Mouse (Mus musculus) stomach, embryonic 16.5 days (tissue): ENCODE data around the gene Mast4. TPM values are rescaled to one million over a fixed set of nuclear protein-coding genes. Genes with fewer than 3 reads are reported as not detected.
A peak's percentile ranks its signal among the peaks of the same experiment; 100 is the strongest.

Source experiments
- ATAC-seq: fragments of 200-750 bp; cut with Nextera tagmentation; 2 replicates; pipeline ENCODE4 v1.8.0; 2017; ENCODE audit warnings: moderate number of reproducible peaks, moderate TSS enrichment; ENCODE audit not compliant: insufficient read depth, low FRiP score
- H3K27ac ChIP-seq: fragments of 300-500 bp; sonication (generic); 2 replicates; pipeline ENCODE4 v1.5.1; 2014; ENCODE audit warnings: low read length
- H3K27me3 ChIP-seq: fragments of 300-500 bp; sonication (generic); 2 replicates; pipeline ENCODE4 v1.6.1; 2014; ENCODE audit warnings: low read length, control low read depth, mixed read lengths; ENCODE audit not compliant: control insufficient read depth, insufficient read depth
- H3K36me3 ChIP-seq: fragments of 300-500 bp; sonication (generic); 2 replicates; pipeline ENCODE4 v1.6.1; 2014; ENCODE audit warnings: low read length; ENCODE audit not compliant: control insufficient read depth, insufficient read depth
- H3K4me1 ChIP-seq: fragments of 300-500 bp; sonication (generic); 2 replicates; pipeline ENCODE4 v1.6.1; 2014; ENCODE audit warnings: low read length, control low read depth, mixed read lengths; ENCODE audit not compliant: control insufficient read depth, insufficient read depth
- H3K4me2 ChIP-seq: fragments of 300-500 bp; sonication (generic); 2 replicates; pipeline ENCODE4 v1.6.1; 2014; ENCODE audit warnings: low read depth, low read length, mixed read lengths
- H3K4me3 ChIP-seq: fragments of 300-500 bp; sonication (generic); replicated peaks from 2 replicates; pipeline ENCODE4 v1.5.1; 2014; ENCODE audit warnings: mild to moderate bottlenecking, low read length
- H3K9ac ChIP-seq: fragments of 300-500 bp; sonication (generic); 2 replicates; pipeline ENCODE4 v1.6.1; 2014; ENCODE audit warnings: low read length
- H3K9me3 ChIP-seq: fragments of 300-500 bp; sonication (generic); replicated peaks from 2 replicates; pipeline ENCODE4 v1.6.1; 2016; ENCODE audit warnings: low read length, control low read depth; ENCODE audit not compliant: control insufficient read depth
- WGBS: fragments of 180-500 bp; shearing (Covaris S2); extraction: QIAGEN DNeasy Blood & Tissue Kit; methylation state at CpG from one replicate; pipeline ENCODE4 v1.1.7; 2014; 5-methylcytosine and 5-hydroxymethylcytosine counted together
- polyA plus RNA-seq: library from polyadenylated mRNA; unstranded; fragments of >200 nt; fragmentation: Nextera tagmentation; extraction: Ambion mirVana; gene quantifications from 2 replicates; pipeline ENCODE4 v1.2.1, GENCODE M21; 2015

Mast4 gene
- polyA plus RNA-seq, 1 experiment from 2014 or later = 31.0 TPM

GRCm38 (mm10) chr13:103341031-103341430 is 6.7 kb upstream of the Mast4 start:
- Histone ChIP-seq H3K4me2 (no peak overlapping the region), H3K36me3 (no peaks in the 10 kb centered on the region), H3K4me3 (no peak overlapping the region), H3K27me3 (no peaks in the 10 kb centered on the region; the same call in 1 of the 2 replicates), H3K9ac (no peak overlapping the region), H3K9me3 (no peaks in the 10 kb centered on the region), H3K27ac (no peak overlapping the region), H3K4me1 (no peaks in the 10 kb centered on the region)
- WGBS = 92% methylated on average over 4 of the region's 4 CpGs
- no peak for ATAC-seq

- Histone ChIP-seq H3K9ac (no peak overlapping the region), H3K4me2 (no peak overlapping the region), H3K36me3 (no peaks in the 10 kb centered on the region), H3K4me1 (peaks cover 6% of the 10 kb centered on the region; the same call in 1 of the 2 replicates), H3K27ac (no peak overlapping the region), H3K9me3 (no peaks in the 10 kb centered on the region), H3K4me3 (no peak overlapping the region), H3K27me3 (peaks cover 8% of the 10 kb centered on the region; the same call in 1 of the 2 replicates)
- no peak for ATAC-seq
- 77% methylated on average over 2 of the region's 2 CpGs for WGBS
Observed at GRCm38 (mm10) chr13:103338616-103339015, 4.3 kb upstream of the Mast4 start.

- Histone ChIP-seq H3K9me3 (no peaks in the 10 kb centered on the region), H3K4me1 (peaks cover 11% of the 10 kb centered on the region), H3K36me3 (no peaks in the 10 kb centered on the region), H3K27me3 (peaks cover 14% of the 10 kb centered on the region; the same call in 1 of the 2 replicates), H3K9ac (no peak overlapping the region), H3K4me2 (no peak overlapping the region), H3K4me3 (no peak overlapping the region), H3K27ac (no peak overlapping the region)
- ATAC-seq = no peak
- WGBS = 54% methylated on average over 5 of the region's 5 CpGs
Observed at GRCm38 (mm10) chr13:103336237-103336636, 1.9 kb upstream of the Mast4 start.

- Histone ChIP-seq H3K9ac (peak overlapping the region; percentile 81), H3K4me1 (peaks cover 11% of the 10 kb centered on the region), H3K27ac (no peak overlapping the region), H3K27me3 (peaks cover 14% of the 10 kb centered on the region; the same call in 1 of the 2 replicates), H3K4me2 (peak overlapping the region; percentile 95), H3K4me3 (peak overlapping the region; percentile 77), H3K36me3 (no peaks in the 10 kb centered on the region), H3K9me3 (no peaks in the 10 kb centered on the region)
- ATAC-seq = no peak; the same call in 1 of the 2 replicates
- 2% methylated on average over 32 of the region's 32 CpGs for WGBS
Observed at GRCm38 (mm10) chr13:103334723-103335458, 594 bp upstream of the Mast4 start.

- peak; percentile 59; the same call in 1 of the 2 replicates for ATAC-seq
- Histone ChIP-seq H3K27me3 (peaks cover 14% of the 10 kb centered on the region; the same call in 1 of the 2 replicates), H3K4me3 (peak overlapping the region; percentile 77), H3K36me3 (no peaks in the 10 kb centered on the region), H3K9ac (peak overlapping the region; percentile 81), H3K4me2 (peak overlapping the region; percentile 95), H3K27ac (no peak overlapping the region), H3K9me3 (no peaks in the 10 kb centered on the region), H3K4me1 (peaks cover 14% of the 10 kb centered on the region)
- WGBS = under 1% methylated on average over 74 of the region's 74 CpGs
Observed at GRCm38 (mm10) chr13:103333601-103334391, 501 bp downstream of the Mast4 start.

GRCm38 (mm10) chr13:103333153-103333552 is 1.1 kb downstream of the Mast4 start:
- WGBS = 4% methylated on average over 17 of the region's 17 CpGs
- peak overlapping the region; percentile 81 for H3K9ac ChIP-seq

GRCm38 (mm10) chr13:103332731-103333130 is 1.6 kb downstream of the Mast4 start:
- H3K9me3 ChIP-seq = no peaks in the 10 kb centered on the region
- H3K36me3 ChIP-seq = no peaks in the 10 kb centered on the region
- 12% methylated on average over 9 of the region's 9 CpGs for WGBS
- H3K27me3 ChIP-seq = peaks cover 14% of the 10 kb centered on the region; the same call in 1 of the 2 replicates
- H3K4me1 ChIP-seq = peaks cover 18% of the 10 kb centered on the region
- peak overlapping the region; percentile 7; the same call in 1 of the 2 replicates for H3K9ac ChIP-seq
- ATAC-seq = no peak
- peak overlapping the region; percentile 77 for H3K4me3 ChIP-seq
- H3K4me2 ChIP-seq = peak overlapping the region; percentile 95
- no peak overlapping the region for H3K27ac ChIP-seq

More at GRCm38 (mm10) chr13:103333153-103333552, 1.1 kb downstream of the Mast4 start:
- Histone ChIP-seq H3K27me3 (peaks cover 14% of the 10 kb centered on the region; the same call in 1 of the 2 replicates), H3K9me3 (no peaks in the 10 kb centered on the region), H3K4me2 (peak overlapping the region; percentile 95), H3K27ac (no peak overlapping the region), H3K4me1 (peaks cover 14% of the 10 kb centered on the region), H3K4me3 (peak overlapping the region; percentile 77), H3K36me3 (no peaks in the 10 kb centered on the region)
- ATAC-seq = no peak

- no peaks in the 10 kb centered on the region for H3K9me3 ChIP-seq
- no peaks in the 10 kb centered on the region for H3K36me3 ChIP-seq
- no peak for ATAC-seq
- WGBS = 47% methylated on average over 7 of the region's 7 CpGs
- no peak overlapping the region for H3K4me3 ChIP-seq
- peaks cover 21% of the 10 kb centered on the region for H3K4me1 ChIP-seq
- H3K9ac ChIP-seq = no peak overlapping the region
- no peak overlapping the region for H3K4me2 ChIP-seq
- H3K27ac ChIP-seq = no peak overlapping the region
- peaks cover 14% of the 10 kb centered on the region; the same call in 1 of the 2 replicates for H3K27me3 ChIP-seq
Observed at GRCm38 (mm10) chr13:103331096-103331495, 3.2 kb downstream of the Mast4 start.

GRCm38 (mm10) chr13:103328299-103328698 is 6.0 kb downstream of the Mast4 start:
- H3K4me2 ChIP-seq = no peak overlapping the region
- peaks cover 12% of the 10 kb centered on the region for H3K4me1 ChIP-seq
- no peaks in the 10 kb centered on the region for H3K36me3 ChIP-seq
- H3K9ac ChIP-seq = no peak overlapping the region
- no peak overlapping the region for H3K27ac ChIP-seq
- peaks cover 5% of the 10 kb centered on the region; the same call in 1 of the 2 replicates for H3K27me3 ChIP-seq
- ATAC-seq = no peak
- no peaks in the 10 kb centered on the region for H3K9me3 ChIP-seq
- WGBS = 52% methylated on average over 16 of the region's 16 CpGs
- no peak overlapping the region for H3K4me3 ChIP-seq
